Mouse (Mus musculus) embryo, embryonic 11 days (tissue): ENCODE measurements around the gene Hist2h2ab.
A peak's percentile ranks its signal among the peaks of the same experiment; 100 is the strongest.
"Not testable (repeated sequence)": the region's sequence is repeated elsewhere in the genome, so short reads cannot be mapped to it uniquely, and the experiment has no call there.

Experiments
- DNase-seq: peaks from one replicate; pipeline ENCODE4 v3.0.0-alpha.2; 2015

Gene Hist2h2ab

GRCm38 (mm10) chr3:96262979-96263550, 43.4 kb downstream of the Hist2h2ab start, which contains the start of gene Hist2h4:
Hist2h4 (minus strand) TSS chr3:96263311.
- DNase-seq: peak; percentile 95

- DNase-seq: peak; percentile 69
Measured at GRCm38 (mm10) chr3:96263558-96264403, 44.1 kb downstream of the Hist2h2ab start.

- no peak for DNase-seq
Measured at GRCm38 (mm10) chr3:96264404-96264949, 44.8 kb downstream of the Hist2h2ab start.

GRCm38 (mm10) chr3:96266132-96266710, 46.6 kb downstream of the Hist2h2ab start:
- DNase-seq: no peak

GRCm38 (mm10) chr3:96267541-96267940, 47.9 kb downstream of the Hist2h2ab start:
- DNase-seq: no peak

- DNase-seq: peak; percentile 91
Measured at GRCm38 (mm10) chr3:96268051-96268775, 48.5 kb downstream of the Hist2h2ab start, which contains the start of gene Hist2h3b. Hist2h3b (plus strand) TSS chr3:96268654.

- not testable (repeated sequence) for DNase-seq
Measured at GRCm38 (mm10) chr3:96268776-96269378, 49.2 kb downstream of the Hist2h2ab start.
